7 mouse cellular contexts compared by ENCODE assay signal in the genomic region with DNA sequence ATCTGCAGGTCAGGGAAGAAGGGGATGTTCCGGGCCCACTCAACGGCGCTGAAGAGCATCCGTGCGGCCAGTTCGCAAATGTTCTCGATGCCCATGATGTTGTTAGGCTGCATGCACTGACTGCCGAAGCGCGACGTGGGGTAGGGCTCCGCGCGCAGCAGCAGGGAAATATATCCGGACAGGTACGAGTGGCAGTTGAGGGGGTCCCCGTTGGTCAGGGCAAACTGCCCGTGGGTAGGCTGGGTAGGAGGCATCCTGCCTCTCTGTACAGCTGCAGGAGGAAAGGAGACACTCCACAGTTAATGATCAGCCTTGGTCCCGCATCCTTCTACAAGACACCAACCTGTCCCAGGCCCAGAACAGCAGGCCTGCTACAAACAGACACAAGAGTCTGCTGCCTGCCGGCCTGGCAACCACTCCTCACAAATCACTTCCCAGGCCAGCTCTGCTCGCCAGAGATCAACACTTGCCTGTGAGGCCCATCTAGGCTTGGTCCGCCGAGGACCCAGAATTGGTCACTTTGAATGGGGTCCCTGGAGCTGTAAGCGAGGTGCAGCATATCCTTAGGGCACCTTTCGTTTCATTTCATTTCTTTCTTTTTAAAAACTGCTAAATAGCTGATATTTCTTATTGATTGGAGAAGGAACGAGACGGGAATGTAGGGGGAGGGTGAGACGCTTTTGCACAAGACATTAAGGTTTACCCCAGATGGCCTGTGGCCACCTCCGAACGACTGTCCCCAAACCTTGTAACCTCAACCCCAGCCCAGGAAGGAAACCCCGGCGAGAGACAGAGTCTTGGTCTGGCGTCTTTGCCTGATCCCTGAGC. TPM values are rescaled to one million over a fixed set of nuclear protein-coding genes. Genes with fewer than 3 reads are reported as not detected.
DNase-seq lines count a peak whose midpoint lies in the region; ATAC-seq and TF ChIP-seq lines count a peak whose summit lies in the region.

No protein-coding gene starts in this region.

- H3K36me3 ChIP-seq in intestine, embryonic 16.5 days (ENCODE audit: control insufficient read depth, insufficient read depth, low read length): no peaks in the 10 kb centered on the region

- peak overlapping the region; percentile 96 for H3K9ac ChIP-seq in intestine, embryonic 16.5 days (ENCODE audit: low read depth, low read length)

- no peaks in the 10 kb centered on the region for H3K9me3 ChIP-seq in intestine, embryonic 16.5 days (ENCODE audit: control insufficient read depth, low read length)

- peak overlapping the region; percentile 87 for H3K4me2 ChIP-seq in intestine, embryonic 16.5 days (ENCODE audit: low read depth, low read length)

- peak overlapping the region; percentile 74 for H3K4me3 ChIP-seq in embryonic fibroblast, embryonic 13.5 days (ENCODE audit: insufficient read depth, low read length)
- peak overlapping the region; percentile 79 for H3K4me3 ChIP-seq in intestine, embryonic 16.5 days (ENCODE audit: low read length)

- H3K27ac ChIP-seq in embryonic fibroblast, embryonic 13.5 days (ENCODE audit: insufficient read depth, low read length): peak overlapping the region; percentile 96
- H3K27ac ChIP-seq in intestine, embryonic 16.5 days (ENCODE audit: low read length): peak overlapping the region; percentile 100

- 0 out of 2 replicates have a peak, but pooled peaks cover 2% of the 10 kb centered on the region for H3K27me3 ChIP-seq in intestine, embryonic 16.5 days (replicated peaks; ENCODE audit: control insufficient read depth, insufficient read depth, low read length)

- DNase-seq in right cerebral cortex, postnatal 25 days: peak; percentile 21
- no peak for DNase-seq in right cerebral cortex, postnatal 4 days
- DNase-seq in lung, postnatal 4 days: peak; percentile 51 to 62
- DNase-seq in layer of hippocampus, adult 18-20 months (ENCODE audit: low spot score in 2 of 2): no peak

- peaks cover 2% of the 10 kb centered on the region; the same call in 1 of the 2 replicates for H3K4me1 ChIP-seq in embryonic fibroblast, embryonic 13.5 days (ENCODE audit: control insufficient read depth, insufficient read depth, low read length)
- H3K4me1 ChIP-seq in intestine, embryonic 16.5 days (ENCODE audit: control insufficient read depth, insufficient read depth, low read length): peaks cover 27% of the 10 kb centered on the region

- WGBS in intestine, embryonic 16.5 days: 11% methylated on average over 33 of the region's 33 CpGs

- TF ChIP-seq POLR2A in embryonic fibroblast, embryonic 13.5 days (IDR thresholded peaks at IDR 0.05; ENCODE audit: low read depth, low read length): no peak

- no peak for ATAC-seq in intestine, embryonic 16.5 days
- ATAC-seq in granulocyte monocyte progenitor cell, adult 5-6 weeks (replicated peaks; ENCODE audit: poor library complexity, severe bottlenecking): no peak

- no peak for TF ChIP-seq CTCF in embryonic fibroblast, embryonic 13.5 days (IDR thresholded peaks at IDR 0.05; ENCODE audit: borderline replicate concordance, insufficient read depth, low read length)

RNA-seq across cellular contexts. Expression of gene Nr2f2, which starts 8.3 kb away (rescaled TPM):
- 47.0 and 54.4 TPM in 2 replicates for polyA plus RNA-seq in embryonic fibroblast, embryonic 13.5 days (2011; ENCODE audit: insufficient read length, low read depth, missing spikeins)
- 22.2 and 24.6 TPM in 2 replicates for polyA plus RNA-seq in intestine, embryonic 16.5 days (2015; fragmentation: Nextera tagmentation; extraction: Ambion mirVana)
- not detected in 2 replicates for total RNA-seq in granulocyte monocyte progenitor cell, adult 5-6 weeks (2014; fragmentation: Nextera tagmentation)
- total RNA-seq in granulocyte monocyte progenitor cell, adult 5-6 weeks (2017): not detected in 2 replicates
- 10 to 100 TPM; 40.8 to 55.2 TPM for total RNA-seq in layer of hippocampus, adult 18-20 months (2021)

Comparison
In these comparisons a context has a peak if more than half of its experiments do, and no peak if none do; other contexts are left out.
1. DNase-seq: peak in right cerebral cortex, postnatal 25 days (single experiment) and lung, postnatal 4 days (2 of 2); none in right cerebral cortex, postnatal 4 days (single experiment) and layer of hippocampus, adult 18-20 months (0 of 2).
2. RNA of gene Nr2f2, which starts 8.3 kb away (total RNA-seq): 40.8 to 55.2 TPM in layer of hippocampus, adult 18-20 months; not detected in granulocyte monocyte progenitor cell, adult 5-6 weeks; every median in the first group is over 10 times any median in the second.